Mouse (Mus musculus) ES-Bruce4 (cell line): ENCODE data around the gene Grik4. TPM values are rescaled to one million over a fixed set of nuclear protein-coding genes. Genes with fewer than 3 reads are reported as not detected.
A peak's percentile ranks its signal among the peaks of the same experiment; 100 is the strongest.

Experiments used
- H3K27ac ChIP-seq: 2 replicates; pipeline ENCODE4 v1.5.1; 2012; ENCODE audit warnings: low read length, inconsistent platforms; ENCODE audit not compliant: insufficient read depth
- H3K27me3 ChIP-seq: 2 replicates; pipeline ENCODE4 v1.6.1; 2012; ENCODE audit warnings: mild to moderate bottlenecking, low read length, inconsistent platforms; ENCODE audit not compliant: control insufficient read depth, poor library complexity, insufficient read depth, severe bottlenecking
- H3K36me3 ChIP-seq: 2 replicates; pipeline ENCODE4 v1.6.1; 2012; ENCODE audit warnings: inconsistent platforms, mild to moderate bottlenecking, low read length, moderate library complexity; ENCODE audit not compliant: control insufficient read depth, poor library complexity, insufficient read depth, severe bottlenecking
- H3K4me1 ChIP-seq: one replicate; pipeline ENCODE4 v1.8.1; 2011; ENCODE audit warnings: low read length; ENCODE audit not compliant: control insufficient read depth, insufficient read depth
- H3K4me3 ChIP-seq: 2 replicates; pipeline ENCODE4 v1.5.1; 2011; ENCODE audit warnings: low read depth, mild to moderate bottlenecking, low read length
- H3K9ac ChIP-seq: 2 replicates; pipeline ENCODE4 v1.6.1; 2012; ENCODE audit warnings: low read depth, mild to moderate bottlenecking, inconsistent platforms; ENCODE audit not compliant: poor library complexity, severe bottlenecking
- H3K9me3 ChIP-seq: replicated peaks from 2 replicates; pipeline ENCODE4 v1.6.1; 2012; ENCODE audit warnings: mild to moderate bottlenecking, low read length, inconsistent platforms; ENCODE audit not compliant: control insufficient read depth, poor library complexity, insufficient read depth, severe bottlenecking
- CTCF ChIP-seq: IDR thresholded peaks from one replicate; pipeline ENCODE4 v1.8.1; 2011; ENCODE audit warnings: low read depth, low read length
- EP300 ChIP-seq: IDR thresholded peaks from 2 replicates; pipeline ENCODE4 v1.6.1; 2011; ENCODE audit warnings: low read depth, low read length; ENCODE audit not compliant: insufficient read depth
- POLR2A ChIP-seq: IDR thresholded peaks from one replicate; pipeline ENCODE4 v1.8.1; 2011; ENCODE audit warnings: low read length; ENCODE audit not compliant: insufficient read depth
- polyA plus RNA-seq: library from polyadenylated mRNA; stranded (reverse); fragments of >200 nt; gene quantifications from 2 replicates; pipeline ENCODE4 v1.2.4, GENCODE M21; 2011; ENCODE audit warnings: low read depth; ENCODE audit not compliant: missing spikeins, insufficient read depth, insufficient read length

Grik4 gene
- polyA plus RNA-seq, 1 experiment, result 1.0 TPM

DNA sequence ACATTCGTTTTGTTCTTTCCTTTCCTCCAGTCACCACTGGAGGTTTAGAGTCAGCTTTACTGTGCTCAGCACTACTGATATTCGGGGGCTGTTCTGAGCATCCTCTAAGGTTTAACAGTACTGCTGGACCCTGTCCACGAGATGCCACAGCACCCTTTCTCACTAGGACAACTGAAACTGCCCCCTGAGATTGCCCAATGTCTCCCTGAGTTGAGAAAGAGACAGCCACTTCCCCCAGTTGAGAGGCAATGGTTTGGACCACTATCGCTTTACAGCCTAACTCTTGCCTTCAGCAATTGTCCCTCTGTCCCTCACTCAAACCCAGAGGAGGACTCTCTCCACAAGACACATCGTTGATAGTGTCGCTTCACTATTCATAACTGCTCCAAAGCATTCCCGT is 238.4 kb downstream of the Grik4 start:
- H3K36me3 ChIP-seq, result no peaks in the 10 kb centered on the region
- no peak overlapping the region for H3K9ac ChIP-seq
- no peak overlapping the region for H3K4me3 ChIP-seq
- no peak overlapping the region for H3K27ac ChIP-seq
- H3K27me3 ChIP-seq, result no peaks in the 10 kb centered on the region
- no peaks in the 10 kb centered on the region for H3K9me3 ChIP-seq
- no peak for TF ChIP-seq EP300
- no peak for TF ChIP-seq POLR2A
- no peak for TF ChIP-seq CTCF
- no peaks in the 10 kb centered on the region for H3K4me1 ChIP-seq

DNA sequence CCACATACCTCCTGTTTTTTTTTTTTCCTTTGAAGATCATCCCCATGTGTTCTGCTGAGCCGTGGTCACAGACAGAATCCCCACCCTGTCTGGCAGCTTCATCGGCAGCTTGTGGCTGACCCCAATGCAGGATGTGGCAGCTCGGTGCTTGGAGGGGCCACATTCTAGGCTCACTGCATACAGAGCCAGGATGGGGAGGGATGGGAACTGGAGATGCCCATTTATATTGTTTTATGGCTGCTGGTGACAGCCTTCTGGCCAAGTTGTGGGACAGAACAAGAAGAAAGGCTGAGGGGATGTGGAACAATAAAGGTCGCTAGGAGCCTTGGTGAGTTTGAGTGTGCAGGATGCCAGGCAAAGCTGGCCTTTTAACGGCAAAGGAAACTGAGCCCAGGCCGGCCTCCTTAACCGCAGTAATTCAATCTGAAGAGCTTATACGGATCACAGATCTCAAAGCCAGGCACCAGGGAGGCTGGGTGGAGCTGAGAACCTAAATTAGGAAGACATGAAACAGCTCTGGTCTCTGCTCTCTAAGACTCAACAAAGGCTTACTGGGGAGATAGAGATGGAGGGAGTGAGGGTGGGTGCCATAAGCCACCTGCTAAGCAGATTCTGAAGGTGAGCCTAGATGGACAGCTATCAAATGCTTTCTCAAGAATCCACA is 241.0 kb downstream of the Grik4 start:
- no peak for TF ChIP-seq CTCF
- no peak for TF ChIP-seq EP300
- no peak for TF ChIP-seq POLR2A
- H3K4me3 ChIP-seq, result no peak overlapping the region
- H3K27ac ChIP-seq, result no peak overlapping the region
- no peak overlapping the region for H3K9ac ChIP-seq
- no peaks in the 10 kb centered on the region for H3K9me3 ChIP-seq
- no peaks in the 10 kb centered on the region for H3K36me3 ChIP-seq
- no peaks in the 10 kb centered on the region for H3K27me3 ChIP-seq
- H3K4me1 ChIP-seq, result no peaks in the 10 kb centered on the region

DNA sequence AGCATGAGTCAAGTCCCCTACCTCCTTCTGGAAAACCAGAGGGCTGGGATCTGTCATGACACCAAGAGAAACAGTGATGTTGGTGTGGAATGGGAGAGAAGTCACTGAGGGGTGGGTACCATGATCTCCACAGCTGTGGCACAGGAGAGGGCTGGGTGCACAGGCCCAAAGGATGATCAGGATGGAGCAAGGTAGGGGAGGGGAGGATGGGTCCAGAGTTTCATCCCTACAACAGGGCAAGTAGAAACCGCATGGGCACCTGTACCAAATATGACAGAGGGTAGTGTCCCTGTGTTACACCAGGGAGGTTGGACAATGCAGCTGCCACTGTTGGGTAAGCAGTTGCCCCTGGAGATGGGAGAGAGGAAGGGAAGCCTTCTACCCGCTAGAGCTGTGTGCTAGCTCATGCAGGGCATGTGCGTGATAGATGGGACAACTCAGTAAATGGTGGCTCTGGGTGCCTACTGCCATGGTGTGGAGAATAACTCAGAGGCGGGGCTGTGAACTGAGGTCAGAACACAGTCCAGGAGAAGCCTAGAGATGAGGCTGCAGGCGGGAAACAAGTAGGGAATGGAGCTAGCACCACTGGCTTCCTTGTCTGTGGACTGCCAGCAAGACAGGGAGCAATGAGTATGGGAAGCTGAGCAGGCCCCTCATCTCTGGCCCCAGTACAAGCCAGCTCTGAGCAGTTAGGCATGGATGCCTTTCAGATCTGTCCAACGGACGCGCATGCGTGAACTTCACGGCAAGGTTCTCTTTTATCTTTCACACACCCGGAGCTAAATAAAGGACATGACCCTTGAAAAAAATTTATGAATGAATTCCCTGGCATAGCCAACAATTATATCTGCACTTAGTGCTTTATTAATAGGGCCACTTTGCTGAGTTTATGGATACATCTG is 241.8 kb downstream of the Grik4 start:
- Histone ChIP-seq H3K27ac (no peak overlapping the region), H3K4me1 (no peaks in the 10 kb centered on the region), H3K27me3 (no peaks in the 10 kb centered on the region), H3K36me3 (no peaks in the 10 kb centered on the region), H3K4me3 (no peak overlapping the region), H3K9me3 (no peaks in the 10 kb centered on the region), H3K9ac (no peak overlapping the region)
- TF ChIP-seq POLR2A, result no peak
- TF ChIP-seq EP300, result no peak
- no peak for TF ChIP-seq CTCF

DNA sequence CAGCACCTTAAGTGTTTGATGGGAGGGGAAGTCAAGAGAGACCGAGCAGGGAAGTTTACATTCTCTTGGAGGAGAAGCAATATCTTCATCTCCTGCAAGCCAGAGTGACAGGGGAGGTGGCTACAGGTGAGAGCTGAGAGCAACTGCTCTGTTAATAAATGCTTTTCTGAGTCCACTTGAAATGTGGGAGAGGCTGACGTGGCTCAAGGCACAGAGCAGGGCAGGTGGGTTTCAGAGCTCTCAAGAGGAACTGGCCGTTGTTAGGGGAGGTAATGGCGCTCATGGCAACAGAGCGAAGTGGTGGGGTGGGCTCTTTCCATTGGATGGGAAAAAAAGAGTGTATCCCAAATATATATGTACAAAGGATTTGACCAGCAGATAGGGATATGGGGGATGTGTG is 242.6 kb downstream of the Grik4 start:
- Histone ChIP-seq H3K9ac (no peak overlapping the region), H3K27ac (no peak overlapping the region), H3K4me3 (no peak overlapping the region), H3K27me3 (no peaks in the 10 kb centered on the region), H3K9me3 (no peaks in the 10 kb centered on the region), H3K4me1 (no peaks in the 10 kb centered on the region), H3K36me3 (no peaks in the 10 kb centered on the region)
- TF ChIP-seq CTCF (no peak), POLR2A (no peak), EP300 (no peak)

DNA sequence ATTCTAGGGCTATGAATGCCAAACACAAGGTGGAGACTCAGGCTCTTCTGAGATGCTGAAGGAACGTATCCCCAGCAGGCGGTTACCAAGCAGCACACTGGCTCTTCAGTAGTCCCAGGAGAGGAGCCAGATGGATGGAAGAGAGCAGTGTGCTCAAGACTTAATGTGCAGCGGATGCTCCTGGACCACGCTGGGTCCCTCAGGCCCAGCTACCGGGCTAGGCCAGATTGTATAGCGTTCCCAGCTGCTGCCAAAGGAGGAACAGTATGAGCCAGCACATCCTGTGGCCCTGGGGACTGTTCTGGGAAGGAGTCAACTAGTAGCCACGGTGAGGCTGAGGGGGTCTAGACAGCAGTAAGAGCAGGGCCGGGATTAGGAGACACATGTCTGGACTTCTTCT is 251.3 kb downstream of the Grik4 start:
- Histone ChIP-seq H3K4me1 (no peaks in the 10 kb centered on the region), H3K9ac (no peak overlapping the region), H3K27me3 (no peaks in the 10 kb centered on the region), H3K27ac (no peak overlapping the region), H3K36me3 (no peaks in the 10 kb centered on the region), H3K4me3 (no peak overlapping the region), H3K9me3 (no peaks in the 10 kb centered on the region)
- TF ChIP-seq EP300 (no peak), POLR2A (no peak), CTCF (no peak)

DNA sequence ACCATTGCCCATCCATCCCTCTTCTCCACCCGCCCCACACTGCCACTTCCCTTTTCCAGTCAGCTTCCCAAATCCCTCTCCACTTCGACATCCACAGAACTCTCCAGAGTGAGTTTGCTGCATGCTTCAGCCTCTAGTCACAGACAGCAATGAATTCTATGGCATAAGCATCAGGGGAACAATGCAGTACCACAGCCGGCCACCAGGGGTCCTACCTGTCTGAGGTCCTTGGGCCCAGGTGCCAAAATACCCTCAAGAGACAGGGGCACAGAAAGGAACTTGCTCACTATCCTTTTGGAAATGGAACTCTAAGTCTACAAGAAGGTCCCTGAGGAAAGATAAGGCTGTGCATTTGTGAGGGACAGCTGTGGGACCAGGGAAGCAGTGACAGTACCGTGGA is 256.1 kb downstream of the Grik4 start:
- Histone ChIP-seq H3K27me3 (no peaks in the 10 kb centered on the region), H3K27ac (no peak overlapping the region), H3K36me3 (no peaks in the 10 kb centered on the region), H3K9me3 (no peaks in the 10 kb centered on the region), H3K4me3 (no peak overlapping the region), H3K9ac (no peak overlapping the region), H3K4me1 (no peaks in the 10 kb centered on the region)
- TF ChIP-seq POLR2A (no peak), CTCF (peak; percentile 77), EP300 (no peak)
